Mouse (Mus musculus) activated CD4-positive, CD25-positive, alpha-beta regulatory T cell (primary cell): ENCODE data around the gene Esp23. TPM values are rescaled to one million over a fixed set of nuclear protein-coding genes. Genes with fewer than 3 reads are reported as not detected.

Experiments used
- polyA plus RNA-seq, 2 experiments: library from polyadenylated mRNA; unstranded; fragments of 100-300 nt; shearing (Covaris generic); gene quantifications; one replicate each; pipeline ENCODE4 v1.2.1; 2017

The Esp23 gene
- polyA plus RNA-seq, result not detected

DNA sequence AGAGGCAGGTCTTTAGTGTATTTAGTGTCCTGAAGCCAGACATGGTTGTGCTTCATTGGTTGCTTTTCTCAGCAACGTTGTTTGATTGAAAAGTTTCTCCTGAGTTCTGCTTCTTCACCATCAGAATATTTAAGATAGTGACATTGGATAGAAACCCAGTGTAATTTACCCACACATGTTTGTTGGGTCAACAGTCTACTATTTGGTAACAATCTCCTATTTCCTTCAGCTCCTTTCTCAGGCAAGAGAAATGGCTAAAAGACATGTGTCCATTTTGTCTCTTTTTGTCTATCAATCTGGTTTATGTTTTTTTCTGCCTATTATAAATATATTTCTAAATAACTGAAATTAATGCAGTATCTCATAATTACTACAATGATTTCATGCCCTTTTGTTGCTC is at the start of gene Esp23:
Gene Esp23, minus strand, starts transcription at position 101 of the 400 bp plus-strand sequence.

DNA sequence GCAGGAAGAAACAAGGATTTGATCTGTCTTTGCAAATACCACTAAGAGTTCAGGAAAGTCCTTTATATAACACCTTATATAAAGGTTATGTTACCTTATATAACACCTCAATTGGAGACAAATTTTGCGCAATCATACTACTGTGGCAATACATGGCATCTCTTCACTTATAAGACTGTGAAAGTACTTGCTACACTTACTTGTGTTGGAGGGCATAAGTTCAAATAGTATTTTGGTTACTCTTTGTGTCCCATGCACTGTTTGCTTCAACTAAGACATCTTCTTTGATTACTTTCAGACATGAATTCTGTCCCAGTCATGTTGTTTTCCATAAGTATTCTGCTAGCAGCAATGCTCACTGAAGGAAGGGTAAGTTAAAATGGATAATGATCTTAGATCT is 18.2 kb upstream of the Esp23 start, which contains the start of gene Esp22:
Gene Esp22, plus strand, starts transcription at position 301 of the 400 bp plus-strand sequence.

DNA sequence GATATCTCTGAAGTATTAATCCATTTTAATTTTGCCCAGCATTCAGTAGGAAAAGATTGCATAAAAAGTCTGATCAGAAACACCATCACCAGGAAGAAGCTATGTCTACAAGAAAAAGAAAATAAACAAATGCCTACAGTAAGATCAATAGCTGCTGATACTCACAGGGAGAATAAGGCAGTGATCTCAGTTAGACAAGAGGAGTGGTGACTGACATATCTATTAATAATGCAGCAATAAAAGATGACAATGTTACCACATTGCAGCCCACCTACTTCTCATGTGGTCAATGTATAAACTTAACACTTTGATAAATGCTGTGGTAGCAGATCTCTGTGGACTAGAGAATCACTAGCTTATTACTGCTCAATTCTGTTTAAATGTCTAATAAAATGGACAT is 33.6 kb downstream of the Esp23 start, which contains the start of gene Gm21903:
Gene Gm21903, minus strand, starts transcription at position 101 of the 400 bp plus-strand sequence.

DNA sequence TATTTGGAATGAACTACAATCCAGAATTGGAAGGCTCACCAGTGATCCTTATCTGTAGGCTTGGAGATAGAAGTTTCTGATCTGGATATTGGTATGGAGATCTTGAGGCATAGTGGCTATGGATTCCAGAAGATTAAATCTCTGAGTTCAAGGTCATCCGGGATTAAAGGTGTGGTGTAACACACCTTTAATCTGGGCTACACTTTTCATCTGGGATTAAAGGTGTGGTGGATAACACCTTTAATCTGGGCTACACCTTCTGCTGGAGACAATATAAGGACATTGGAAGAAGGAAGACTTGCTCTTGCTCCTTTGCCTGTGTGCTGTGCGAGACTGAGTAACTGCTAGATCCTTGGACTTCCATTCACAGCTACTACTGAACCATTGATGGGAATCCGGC is 40.4 kb downstream of the Esp23 start, which contains the start of gene Esp24:
Gene Esp24, plus strand, starts transcription at position 301 of the 400 bp plus-strand sequence.

Other genes with a start within 250 kb of the Esp23 start
- gene Esp24, start 40.3 kb downstream of the Esp23 start, polyA plus RNA-seq, result not detected
- gene Gm21903, start 33.7 kb downstream of the Esp23 start, polyA plus RNA-seq, result not detected
- not detected for gene Esp22, start 18.3 kb upstream of the Esp23 start, polyA plus RNA-seq